Mouse (Mus musculus) myocyte (in vitro differentiated cells): ENCODE data around the gene Sytl3.
"Not testable (repeated sequence)": the region's sequence is repeated elsewhere in the genome, so short reads cannot be mapped to it uniquely, and the experiment has no call there.

Experiments used
- CEBPB ChIP-seq: IDR thresholded peaks from 2 replicates; pipeline ENCODE4 v1.6.1; 2011; ENCODE audit warnings: mild to moderate bottlenecking, moderate library complexity; ENCODE audit not compliant: poor library complexity, insufficient read depth, severe bottlenecking
- E2F4 ChIP-seq: IDR thresholded peaks from one replicate; pipeline ENCODE4 v1.6.1; 2011; ENCODE audit warnings: mild to moderate bottlenecking, control low read depth, moderate library complexity; ENCODE audit not compliant: insufficient read depth
- MAX ChIP-seq: IDR thresholded peaks from one replicate; pipeline ENCODE4 v1.6.1; 2011; ENCODE audit warnings: low read depth, mild to moderate bottlenecking, control low read depth
- MYOD1 ChIP-seq, 3 experiments: IDR thresholded peaks; one replicate each; pipeline ENCODE4 v1.6.1; 2011; ENCODE audit warnings: control low read depth in 2 of 3, low read depth in 2 of 3, mild to moderate bottlenecking in 2 of 3, moderate library complexity in 1 of 3; ENCODE audit not compliant: insufficient read length in 2 of 3, control insufficient read depth in 1 of 3
- POLR2A ChIP-seq: IDR thresholded peaks from one replicate; pipeline ENCODE4 v1.6.1; 2011; ENCODE audit warnings: low read depth, mild to moderate bottlenecking, control low read depth, moderate library complexity; ENCODE audit not compliant: insufficient read length
- POLR2AphosphoS2 ChIP-seq: IDR thresholded peaks from one replicate; pipeline ENCODE4 v1.6.1; 2011; ENCODE audit warnings: low read depth, control low read depth; ENCODE audit not compliant: insufficient read length
- TCF3 ChIP-seq: IDR thresholded peaks from one replicate; pipeline ENCODE4 v1.6.1; 2011; ENCODE audit warnings: low read depth, control low read depth; ENCODE audit not compliant: insufficient read length
- USF1 ChIP-seq: IDR thresholded peaks from one replicate; pipeline ENCODE4 v1.6.1; 2011; ENCODE audit warnings: low read depth, mild to moderate bottlenecking, control low read depth, moderate library complexity

- TF ChIP-seq POLR2A; CEBPB; MYOD1 (IDR thresholded peaks at IDR 0.05; ENCODE audit: control insufficient read depth in 1 of 3, insufficient read length in 2 of 3, low read depth in 2 of 3); MAX; TCF3; E2F4; USF1; POLR2AphosphoS2: not testable (repeated sequence)
Measured at GRCm38 (mm10) chr17:6683702-6684101, 24.8 kb downstream of the Sytl3 start.
